Mouse (Mus musculus) heart, adult 18-20 months (tissue): ENCODE results near the gene Larp4b. TPM values are rescaled to one million over a fixed set of nuclear protein-coding genes. Genes with fewer than 3 reads are reported as not detected.

Experiments used
- DNase-seq, 2 experiments: peaks; one replicate each; pipeline ENCODE4 v3.0.0; 2021 to 2022; ENCODE audit warnings: mixed read lengths in 1 of 2
- total RNA-seq, 2 experiments: library from RNA; stranded (reverse); gene quantifications; 2 replicates each; pipeline ENCODE4 v1.2.3; 2021

Gene Larp4b
- total RNA-seq, 2 experiments from 2014 or later: 63.8 to 75.7 TPM

- no peak for DNase-seq
These were observed 28.4 kb downstream of the Larp4b start for GRCm38 (mm10) chr13:9122045-9122444.

GRCm38 (mm10) chr13:9125193-9125592, 31.5 kb downstream of the Larp4b start:
- peak in 1 of 2 experiments; percentile 55 for DNase-seq

GRCm38 (mm10) chr13:9127715-9128114, 34.0 kb downstream of the Larp4b start:
- DNase-seq: peak; percentile 60 to 66

- DNase-seq: peak in 1 of 2 experiments; percentile 44
These were observed 35.1 kb downstream of the Larp4b start for GRCm38 (mm10) chr13:9128707-9129314.

GRCm38 (mm10) chr13:9134421-9134820, 40.7 kb downstream of the Larp4b start:
- DNase-seq: no peak

- no peak for DNase-seq
These were observed 42.4 kb downstream of the Larp4b start for GRCm38 (mm10) chr13:9136088-9136487.

GRCm38 (mm10) chr13:9136733-9137132, 43.1 kb downstream of the Larp4b start:
- DNase-seq: no peak

GRCm38 (mm10) chr13:9139466-9139991, 45.8 kb downstream of the Larp4b start:
- no peak for DNase-seq

- peak in 1 of 2 experiments; percentile 40 for DNase-seq
These were observed 46.5 kb downstream of the Larp4b start for GRCm38 (mm10) chr13:9140204-9140603.

- no peak for DNase-seq
These were observed 48.7 kb downstream of the Larp4b start for GRCm38 (mm10) chr13:9142371-9142770.

GRCm38 (mm10) chr13:9148830-9149229, 55.1 kb downstream of the Larp4b start:
- DNase-seq: peak; percentile 50 to 56

GRCm38 (mm10) chr13:9149473-9150217, 56.0 kb downstream of the Larp4b start:
- peak in 1 of 2 experiments; percentile 40 for DNase-seq

GRCm38 (mm10) chr13:9151100-9151499, 57.4 kb downstream of the Larp4b start:
- no peak for DNase-seq

GRCm38 (mm10) chr13:9151619-9152018, 57.9 kb downstream of the Larp4b start:
- DNase-seq: no peak

GRCm38 (mm10) chr13:9152267-9152666, 58.6 kb downstream of the Larp4b start:
- DNase-seq: no peak

- DNase-seq: no peak
These were observed 60.1 kb downstream of the Larp4b start for GRCm38 (mm10) chr13:9153803-9154202.

- no peak for DNase-seq
These were observed 65.6 kb downstream of the Larp4b start for GRCm38 (mm10) chr13:9159282-9159681.

- no peak for DNase-seq
These were observed 69.2 kb downstream of the Larp4b start for GRCm38 (mm10) chr13:9162888-9163287.

GRCm38 (mm10) chr13:9167842-9168241, 74.2 kb downstream of the Larp4b start:
- no peak for DNase-seq

GRCm38 (mm10) chr13:9169616-9170015, 75.9 kb downstream of the Larp4b start:
- DNase-seq: no peak

- no peak for DNase-seq
These were observed 77.0 kb downstream of the Larp4b start for GRCm38 (mm10) chr13:9170726-9171125.

- DNase-seq: no peak
These were observed 79.7 kb downstream of the Larp4b start for GRCm38 (mm10) chr13:9173414-9173813.

- DNase-seq: no peak
These were observed 81.5 kb downstream of the Larp4b start for GRCm38 (mm10) chr13:9175171-9175570.

- DNase-seq: no peak
These were observed 84.6 kb downstream of the Larp4b start for GRCm38 (mm10) chr13:9178270-9178669.
